Mouse (Mus musculus) MEL (cell line): ENCODE data around the gene Mfsd9. TPM values are rescaled to one million over a fixed set of nuclear protein-coding genes. Genes with fewer than 3 reads are reported as not detected.

Experiments used
- DNase-seq: peaks from one replicate; pipeline ENCODE4 v3.0.0; 2011; ENCODE audit warnings: low read depth, low spot score
- H3K27ac ChIP-seq: 2 replicates; pipeline ENCODE4 v1.5.1; 2012; ENCODE audit warnings: low read depth, mild to moderate bottlenecking, control low read depth, low read length, moderate library complexity; ENCODE audit not compliant: control insufficient read depth
- H3K27me3 ChIP-seq, 2 experiments: fragments of 150-350 bp in 1 of 2; sonication (generic) in 1 of 2; 2 replicates each; pipeline ENCODE4 v1.6.1; 2012; ENCODE audit warnings: low read length in 2 of 2, mild to moderate bottlenecking in 2 of 2, improper control_type of control experiment in 1 of 2, moderate library complexity in 1 of 2; ENCODE audit not compliant: insufficient read depth in 2 of 2, control insufficient read depth in 1 of 2
- H3K36me3 ChIP-seq, 2 experiments: 2 replicates each; pipeline ENCODE4 v1.6.1; 2012 to 2014; ENCODE audit warnings: low read length in 2 of 2, improper control_type of control experiment in 1 of 2, inconsistent platforms in 1 of 2, mild to moderate bottlenecking in 1 of 2; ENCODE audit not compliant: insufficient read depth in 2 of 2, control insufficient read depth in 1 of 2
- H3K4me1 ChIP-seq, 2 experiments: fragments of 150-350 bp in 1 of 2; sonication (generic) in 1 of 2; 2 replicates each; pipeline ENCODE4 v1.6.1; 2012; ENCODE audit warnings: low read length in 2 of 2, improper control_type of control experiment in 1 of 2, mild to moderate bottlenecking in 1 of 2; ENCODE audit not compliant: insufficient read depth in 2 of 2, control insufficient read depth in 1 of 2
- H3K4me3 ChIP-seq, 2 experiments: fragments of 150-350 bp in 1 of 2; sonication (generic) in 1 of 2; 2 replicates each; pipeline ENCODE4 v1.5.1; 2012; ENCODE audit warnings: low read depth in 2 of 2, low read length in 2 of 2, mild to moderate bottlenecking in 2 of 2, moderate library complexity in 2 of 2, control low read depth in 1 of 2, improper control_type of control experiment in 1 of 2; ENCODE audit not compliant: control insufficient read depth in 1 of 2, insufficient read depth in 1 of 2
- H3K79me2 ChIP-seq: 2 replicates; pipeline ENCODE4 v1.6.1; 2012; ENCODE audit warnings: mild to moderate bottlenecking, low read length, moderate library complexity; ENCODE audit not compliant: control insufficient read depth, poor library complexity, insufficient read depth
- H3K9ac ChIP-seq: 2 replicates; pipeline ENCODE4 v1.6.1; 2012; ENCODE audit warnings: low read depth, mild to moderate bottlenecking, control low read depth, low read length, moderate library complexity; ENCODE audit not compliant: control insufficient read depth, poor library complexity, severe bottlenecking
- H3K9me3 ChIP-seq: fragments of 150-350 bp; sonication (generic); replicated peaks from 2 replicates; pipeline ENCODE4 v1.6.1; 2012; ENCODE audit warnings: mild to moderate bottlenecking, low read length, improper control_type of control experiment, moderate library complexity; ENCODE audit not compliant: insufficient read depth
- BHLHE40 ChIP-seq: IDR thresholded peaks from 2 replicates; pipeline ENCODE4 v1.6.1; 2012; ENCODE audit warnings: low read depth, mild to moderate bottlenecking, inconsistent platforms, low read length, improper control_type of control experiment, borderline replicate concordance
- CHD1 ChIP-seq: IDR thresholded peaks from 2 replicates; pipeline ENCODE4 v1.6.1; 2012; ENCODE audit warnings: low read depth, mild to moderate bottlenecking, inconsistent platforms, low read length, improper control_type of control experiment
- E2F4 ChIP-seq: IDR thresholded peaks from 2 replicates; pipeline ENCODE4 v1.6.1; 2011; ENCODE audit warnings: low read depth, low read length, improper control_type of control experiment, borderline replicate concordance
- ELF1 ChIP-seq: IDR thresholded peaks from 2 replicates; pipeline ENCODE4 v1.6.1; 2014; ENCODE audit warnings: low read depth, mild to moderate bottlenecking, inconsistent platforms, low read length, improper control_type of control experiment, moderate library complexity
- EP300 ChIP-seq, 2 experiments: IDR thresholded peaks; 2 replicates each; pipeline ENCODE4 v1.6.1; 2011; ENCODE audit warnings: improper control_type of control experiment in 2 of 2, low read length in 2 of 2, low read depth in 1 of 2, mild to moderate bottlenecking in 1 of 2
- ETS1 ChIP-seq: IDR thresholded peaks from 2 replicates; pipeline ENCODE4 v1.6.1; 2012; ENCODE audit warnings: low read depth, mild to moderate bottlenecking, inconsistent platforms, low read length, improper control_type of control experiment, moderate library complexity
- HCFC1 ChIP-seq: IDR thresholded peaks from 2 replicates; pipeline ENCODE4 v1.6.1; 2012; ENCODE audit warnings: low read depth, mild to moderate bottlenecking, inconsistent platforms, low read length, improper control_type of control experiment, moderate library complexity
- JUND ChIP-seq: IDR thresholded peaks from 2 replicates; pipeline ENCODE4 v1.6.1; 2011; ENCODE audit warnings: low read depth, mild to moderate bottlenecking, improper control_type of control experiment, low read length
- MAFK ChIP-seq: IDR thresholded peaks from 2 replicates; pipeline ENCODE4 v1.6.1; 2011; ENCODE audit warnings: low read depth, mild to moderate bottlenecking, low read length, improper control_type of control experiment, borderline replicate concordance
- MAZ ChIP-seq: IDR thresholded peaks from 2 replicates; pipeline ENCODE4 v1.6.1; 2012; ENCODE audit warnings: low read depth, mild to moderate bottlenecking, inconsistent platforms, low read length, improper control_type of control experiment
- MEF2A ChIP-seq: IDR thresholded peaks from 2 replicates; pipeline ENCODE4 v1.6.1; 2014; ENCODE audit warnings: low read depth, mild to moderate bottlenecking, inconsistent platforms, low read length, improper control_type of control experiment; ENCODE audit not compliant: poor library complexity, insufficient replicate concordance, severe bottlenecking; ENCODE audit errors: extremely low read depth
- MYB ChIP-seq: IDR thresholded peaks from 2 replicates; pipeline ENCODE4 v1.6.1; 2011; ENCODE audit warnings: mild to moderate bottlenecking, low read depth, low read length, improper control_type of control experiment
- NELFE ChIP-seq: IDR thresholded peaks from 2 replicates; pipeline ENCODE4 v1.6.1; 2011; ENCODE audit warnings: low read depth, low read length, improper control_type of control experiment
- NRF1 ChIP-seq: IDR thresholded peaks from 2 replicates; pipeline ENCODE4 v1.6.1; 2014; ENCODE audit warnings: low read depth, mild to moderate bottlenecking, inconsistent platforms, low read length, improper control_type of control experiment, moderate library complexity; ENCODE audit not compliant: poor library complexity, insufficient read depth, severe bottlenecking
- POLR2A ChIP-seq, 2 experiments: IDR thresholded peaks; 2 replicates each; pipeline ENCODE4 v1.6.1; 2011 to 2012; ENCODE audit warnings: low read length in 2 of 2, mild to moderate bottlenecking in 2 of 2, control low read depth in 1 of 2, improper control_type of control experiment in 1 of 2, low read depth in 1 of 2, moderate library complexity in 1 of 2; ENCODE audit not compliant: control insufficient read depth in 1 of 2, insufficient read depth in 1 of 2, poor library complexity in 1 of 2
- POLR2AphosphoS2 ChIP-seq: IDR thresholded peaks from 2 replicates; pipeline ENCODE4 v1.6.1; 2011; ENCODE audit warnings: low read length, improper control_type of control experiment
- POLR2AphosphoS5 ChIP-seq: IDR thresholded peaks from 2 replicates; pipeline ENCODE4 v1.6.1; 2012; ENCODE audit warnings: low read depth, borderline replicate concordance, mild to moderate bottlenecking, inconsistent platforms, low read length, moderate library complexity, mixed read lengths
- RCOR1 ChIP-seq: IDR thresholded peaks from 2 replicates; pipeline ENCODE4 v1.6.1; 2012; ENCODE audit warnings: low read depth, mild to moderate bottlenecking, inconsistent platforms, low read length, improper control_type of control experiment
- SIN3A ChIP-seq: IDR thresholded peaks from 2 replicates; pipeline ENCODE4 v1.6.1; 2012; ENCODE audit warnings: low read length, improper control_type of control experiment, inconsistent platforms
- SMC3 ChIP-seq: IDR thresholded peaks from 2 replicates; pipeline ENCODE4 v1.6.1; 2011; ENCODE audit warnings: low read depth, low read length, improper control_type of control experiment
- TAL1 ChIP-seq: IDR thresholded peaks from 2 replicates; pipeline ENCODE4 v1.6.1; 2012; ENCODE audit warnings: mild to moderate bottlenecking, inconsistent platforms, low read length, moderate library complexity, mixed read lengths
- TBP ChIP-seq: IDR thresholded peaks from 2 replicates; pipeline ENCODE4 v1.8.0; 2011; ENCODE audit warnings: low read depth, low read length, improper control_type of control experiment
- UBTF ChIP-seq: IDR thresholded peaks from 2 replicates; pipeline ENCODE4 v1.6.1; 2012; ENCODE audit warnings: low read depth, mild to moderate bottlenecking, inconsistent platforms, low read length, improper control_type of control experiment, moderate library complexity, borderline replicate concordance; ENCODE audit not compliant: insufficient read depth
- USF2 ChIP-seq, 2 experiments: IDR thresholded peaks; 2 replicates each; pipeline ENCODE4 v1.6.1; 2011 to 2012; ENCODE audit warnings: improper control_type of control experiment in 2 of 2, low read length in 2 of 2, borderline replicate concordance in 1 of 2, inconsistent platforms in 1 of 2, low read depth in 1 of 2, mild to moderate bottlenecking in 1 of 2; ENCODE audit not compliant: insufficient read depth in 1 of 2
- ZNF384 ChIP-seq: IDR thresholded peaks from 2 replicates; pipeline ENCODE4 v1.6.1; 2012; ENCODE audit warnings: low read depth, mild to moderate bottlenecking, inconsistent platforms, low read length, improper control_type of control experiment
- polyA plus RNA-seq, 2 experiments: library from polyadenylated mRNA; stranded (reverse) in 1 of 2; unstranded in 1 of 2; fragments of >175 nt in 1 of 2; fragments of >200 nt in 1 of 2; gene quantifications; 2 replicates each; pipeline versions ENCODE4 v1.2.1 to v1.2.4; 2012; ENCODE audit warnings: low replicate concordance in 2 of 2, low read depth in 1 of 2; ENCODE audit not compliant: insufficient read length in 2 of 2, insufficient read depth in 1 of 2, missing spikeins in 1 of 2
- total RNA-seq: library from RNA; depleted of rRNA; stranded (reverse); fragments of 300-350 nt; gene quantifications from 2 replicates; pipeline ENCODE4 v1.2.3, GENCODE M21; 2012

Mfsd9 gene
- total and polyA plus RNA-seq, 3 experiments: 1.0 to 1.4 TPM; not detected in 1

DNA sequence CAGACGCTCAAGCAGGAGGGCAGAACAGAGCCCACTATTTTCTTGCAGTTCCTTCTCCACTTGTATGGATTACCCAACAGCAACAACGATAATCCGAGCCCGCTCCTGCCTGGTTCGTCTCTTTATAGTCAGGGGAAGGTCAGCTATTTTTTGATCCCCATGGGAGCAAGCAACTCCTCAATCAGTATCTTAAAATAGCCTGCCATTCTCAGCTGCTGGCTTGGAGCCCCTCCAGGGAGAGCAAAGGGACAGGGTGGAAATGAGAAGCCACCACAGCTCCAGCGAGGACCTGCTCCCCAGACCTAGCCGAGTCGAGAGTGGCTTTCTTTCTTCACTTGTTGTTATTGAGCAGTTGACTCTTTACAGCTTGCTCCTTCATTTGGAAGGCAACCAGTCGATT is 14.9 kb upstream of the Mfsd9 start, which contains the start of gene Tmem182:
Tmem182 (plus strand) TSS at position 251 of the 400 bp plus-strand sequence.
- H3K4me3 ChIP-seq: no peak within 1 kb of the TSS
- H3K79me2 ChIP-seq: no peaks in the 10 kb centered on the region

GRCm38 (mm10) chr1:40804118-40804517 is 13.6 kb upstream of the Mfsd9 start:
- H3K9ac ChIP-seq: no peak overlapping the region
- TF ChIP-seq NRF1 (no peak), E2F4 (no peak), ELF1 (no peak), TBP (no peak), MYB (no peak), NELFE (no peak), ZNF384 (no peak), UBTF (no peak), SMC3 (no peak), JUND (no peak), SIN3A (no peak), POLR2AphosphoS2 (no peak), CHD1 (no peak), MAZ (no peak)
- 0 out of 4 replicates have a peak, but pooled peaks cover 0 to 2% of the 10 kb centered on the region in 2 experiments for H3K36me3 ChIP-seq
- peaks cover 0 to 3% of the 10 kb centered on the region in 2 experiments; a peak in 1 of 4 replicates for H3K4me1 ChIP-seq
- no peak for DNase-seq
- H3K9me3 ChIP-seq: no peaks in the 10 kb centered on the region
- H3K79me2 ChIP-seq: no peaks in the 10 kb centered on the region
- H3K4me3 ChIP-seq: no peak overlapping the region
- H3K27me3 ChIP-seq: no peaks in the 10 kb centered on the region
- no peak overlapping the region for H3K27ac ChIP-seq

More for the DNA sequence above, 14.9 kb upstream of the Mfsd9 start, which contains the start of gene Tmem182:
- H3K9ac ChIP-seq: no peak within 1 kb of the TSS
- H3K4me1 ChIP-seq: peaks cover 0 to 3% of the 10 kb centered on the region in 2 experiments; a peak in 1 of 4 replicates
- no peak within 1 kb of the TSS for H3K27ac ChIP-seq
- DNase-seq: no peak
- H3K36me3 ChIP-seq: 0 out of 4 replicates have a peak, but pooled peaks cover 0 to 2% of the 10 kb centered on the region in 2 experiments
- no peaks in the 10 kb centered on the region for H3K9me3 ChIP-seq
- TF ChIP-seq JUND: no peak
- H3K27me3 ChIP-seq: no peaks in the 10 kb centered on the region

GRCm38 (mm10) chr1:40802759-40803158 is 12.3 kb upstream of the Mfsd9 start:
- Histone ChIP-seq H3K79me2 (no peaks in the 10 kb centered on the region), H3K4me3 (no peak overlapping the region), H3K9me3 (no peaks in the 10 kb centered on the region), H3K9ac (no peak overlapping the region), H3K27me3 (no peaks in the 10 kb centered on the region), H3K27ac (no peak overlapping the region), H3K36me3 (0 out of 4 replicates have a peak, but pooled peaks cover 0 to 2% of the 10 kb centered on the region in 2 experiments), H3K4me1 (peaks cover 0 to 3% of the 10 kb centered on the region in 2 experiments; a peak in 1 of 4 replicates)
- peak; percentile 76 for DNase-seq
- TF ChIP-seq POLR2AphosphoS5: no peak
- TF ChIP-seq E2F4: no peak
- TF ChIP-seq HCFC1: no peak
- no peak for TF ChIP-seq ETS1
- TF ChIP-seq SMC3: peak; percentile 52
- TF ChIP-seq NELFE: no peak
- no peak for TF ChIP-seq TAL1
- no peak for TF ChIP-seq ZNF384
- no peak for TF ChIP-seq MAFK
- no peak for TF ChIP-seq USF2 (IDR thresholded peaks at IDR 0.05; ENCODE audit: borderline replicate concordance in 1 of 2, insufficient read depth in 1 of 2, low read depth in 1 of 2, low read length in 2 of 2)
- peak; percentile 21 to 22; a peak in 1 of 4 replicates for TF ChIP-seq EP300 (IDR thresholded peaks at IDR 0.05; ENCODE audit: low read depth in 1 of 2, low read length in 2 of 2)
- TF ChIP-seq MEF2A: no peak
- no peak for TF ChIP-seq POLR2A (IDR thresholded peaks at IDR 0.05; ENCODE audit: control insufficient read depth in 1 of 2, insufficient read depth in 1 of 2, low read depth in 1 of 2, low read length in 2 of 2, poor library complexity in 1 of 2)
- no peak for TF ChIP-seq BHLHE40
- no peak for TF ChIP-seq RCOR1
